Mouse (Mus musculus) megakaryocyte, adult 5-6 weeks (primary cell): ENCODE results near the gene Bmp6. TPM values are rescaled to one million over a fixed set of nuclear protein-coding genes. Genes with fewer than 3 reads are reported as not detected.

ENCODE experiments used
- ATAC-seq: 2 replicates; pipeline ENCODE4 v1.8.0; 2016; ENCODE audit warnings: mild to moderate bottlenecking, inconsistent platforms; ENCODE audit not compliant: poor library complexity, severe bottlenecking
- total RNA-seq, 2 experiments: library from RNA; stranded (forward) in 1 of 2; stranded (reverse) in 1 of 2; fragments of 153-499, 151-499 nt in 1 of 2; fragments of 221-1000, 200-1000 nt in 1 of 2; gene quantifications; 2 replicates each; pipeline versions ENCODE4 v1.2.3 to v1.2.4; 2015 to 2017

The Bmp6 gene
- total RNA-seq, 2 experiments from 2014 or later = not detected

- ATAC-seq = no peak
These were observed 80.4 kb downstream of the Bmp6 start for GRCm38 (mm10) chr13:38425294-38425693.

GRCm38 (mm10) chr13:38429671-38430070 lies 84.8 kb downstream of the Bmp6 start:
- ATAC-seq = no peak

GRCm38 (mm10) chr13:38430075-38430474 lies 85.2 kb downstream of the Bmp6 start:
- no peak for ATAC-seq

GRCm38 (mm10) chr13:38434831-38435230 lies 89.9 kb downstream of the Bmp6 start:
- ATAC-seq = no peak

GRCm38 (mm10) chr13:38437930-38438329 lies 93.0 kb downstream of the Bmp6 start:
- no peak for ATAC-seq

GRCm38 (mm10) chr13:38440240-38440639 lies 95.3 kb downstream of the Bmp6 start:
- ATAC-seq = no peak

GRCm38 (mm10) chr13:38448516-38449015 lies 103.7 kb downstream of the Bmp6 start:
- no peak for ATAC-seq

GRCm38 (mm10) chr13:38450051-38450971 lies 105.4 kb downstream of the Bmp6 start:
- ATAC-seq = no peak

GRCm38 (mm10) chr13:38451446-38451845 lies 106.5 kb downstream of the Bmp6 start:
- ATAC-seq = no peak

- ATAC-seq = no peak
These were observed 118.5 kb downstream of the Bmp6 start for GRCm38 (mm10) chr13:38463410-38463809.

- no peak for ATAC-seq
These were observed 126.0 kb downstream of the Bmp6 start for GRCm38 (mm10) chr13:38470882-38471281.

- ATAC-seq = no peak
These were observed 127.7 kb downstream of the Bmp6 start for GRCm38 (mm10) chr13:38472636-38473035.

GRCm38 (mm10) chr13:38473497-38473896 lies 128.6 kb downstream of the Bmp6 start:
- ATAC-seq = no peak

- no peak for ATAC-seq
These were observed 132.0 kb downstream of the Bmp6 start for GRCm38 (mm10) chr13:38476936-38477335.

- ATAC-seq = no peak
These were observed 136.1 kb downstream of the Bmp6 start for GRCm38 (mm10) chr13:38481021-38481420.

GRCm38 (mm10) chr13:38484701-38485100 lies 139.8 kb downstream of the Bmp6 start:
- no peak for ATAC-seq

GRCm38 (mm10) chr13:38486767-38487166 lies 141.9 kb downstream of the Bmp6 start:
- ATAC-seq = no peak

- no peak for ATAC-seq
These were observed 151.8 kb downstream of the Bmp6 start for GRCm38 (mm10) chr13:38496715-38497114.

GRCm38 (mm10) chr13:38501314-38501713 lies 156.4 kb downstream of the Bmp6 start:
- ATAC-seq = no peak

GRCm38 (mm10) chr13:38503137-38503849 lies 158.4 kb downstream of the Bmp6 start:
- peak; percentile 91 for ATAC-seq

GRCm38 (mm10) chr13:38506320-38506719 lies 161.4 kb downstream of the Bmp6 start:
- 0 out of 2 replicates have a peak, but pooled peaks have one; percentile 15 for ATAC-seq

- ATAC-seq = no peak
These were observed 162.0 kb downstream of the Bmp6 start for GRCm38 (mm10) chr13:38506936-38507335.
